Mouse (Mus musculus): ENCODE results near the gene Tdp1. TPM values are rescaled to one million over a fixed set of nuclear protein-coding genes. Genes with fewer than 3 reads are reported as not detected.
A peak's percentile ranks its signal among the peaks of the same experiment; 100 is the strongest.

Tdp1 gene
- polyA plus RNA-seq, 1 experiment from 2014 or later, result 80.6 TPM

- whole genome bisulfite sequencing, result 90% methylated on average over 12 of the region's 12 CpGs
- peaks cover 78% of the 10 kb centered on the region for H3K36me3 ChIP-seq (ENCODE audit: control insufficient read depth, insufficient read depth, low read length)
- H3K9me3 ChIP-seq (replicated peaks; ENCODE audit: control insufficient read depth, low read length), result no peaks in the 10 kb centered on the region
- no peak overlapping the region for H3K4me2 ChIP-seq (ENCODE audit: low read length)
- no peaks in the 10 kb centered on the region for H3K4me1 ChIP-seq (ENCODE audit: control insufficient read depth, insufficient read depth, low read length)
- no peak overlapping the region for H3K9ac ChIP-seq (ENCODE audit: low read length)
- no peaks in the 10 kb centered on the region for H3K27me3 ChIP-seq (replicated peaks; ENCODE audit: control insufficient read depth, insufficient read depth, low read length)
- H3K27ac ChIP-seq (ENCODE audit: low read depth, low read length), result no peak overlapping the region
- no peak for DNase-seq (ENCODE audit: low spot score)
- no peak overlapping the region for H3K4me3 ChIP-seq (ENCODE audit: low read depth, low read length)
- no peak for ATAC-seq
Observed at GRCm38 (mm10) chr12:99911466-99911865, 27.1 kb downstream of the Tdp1 start.

- H3K27me3 ChIP-seq (replicated peaks; ENCODE audit: control insufficient read depth, insufficient read depth, low read length), result no peaks in the 10 kb centered on the region
- H3K4me2 ChIP-seq (ENCODE audit: low read length), result no peak overlapping the region
- 87% methylated on average over 15 of the region's 15 CpGs for WGBS
- no peaks in the 10 kb centered on the region for H3K9me3 ChIP-seq (replicated peaks; ENCODE audit: control insufficient read depth, low read length)
- 0 out of 2 replicates have a peak, but pooled peaks cover 1% of the 10 kb centered on the region for H3K4me1 ChIP-seq (ENCODE audit: control insufficient read depth, insufficient read depth, low read length)
- H3K27ac ChIP-seq (ENCODE audit: low read depth, low read length), result no peak overlapping the region
- DNase-seq (ENCODE audit: low spot score) (no peak), ATAC-seq (no peak)
- H3K9ac ChIP-seq (ENCODE audit: low read length), result no peak overlapping the region
- H3K36me3 ChIP-seq (ENCODE audit: control insufficient read depth, insufficient read depth, low read length), result peaks cover 50% of the 10 kb centered on the region
- H3K4me3 ChIP-seq (ENCODE audit: low read depth, low read length), result no peak overlapping the region
Observed at GRCm38 (mm10) chr12:99917800-99918427, 33.6 kb downstream of the Tdp1 start.

GRCm38 (mm10) chr12:99919636-99920035 lies 35.3 kb downstream of the Tdp1 start:
- ATAC-seq, result no peak
- H3K4me3 ChIP-seq (ENCODE audit: low read depth, low read length), result no peak overlapping the region
- no peaks in the 10 kb centered on the region for H3K9me3 ChIP-seq (replicated peaks; ENCODE audit: control insufficient read depth, low read length)
- no peak overlapping the region for H3K4me2 ChIP-seq (ENCODE audit: low read length)
- WGBS, result 86% methylated on average over 3 of the region's 3 CpGs
- no peaks in the 10 kb centered on the region for H3K27me3 ChIP-seq (replicated peaks; ENCODE audit: control insufficient read depth, insufficient read depth, low read length)
- H3K27ac ChIP-seq (ENCODE audit: low read depth, low read length), result no peak overlapping the region
- peaks cover 40% of the 10 kb centered on the region for H3K36me3 ChIP-seq (ENCODE audit: control insufficient read depth, insufficient read depth, low read length)
- peaks cover 8% of the 10 kb centered on the region; the same call in 1 of the 2 replicates for H3K4me1 ChIP-seq (ENCODE audit: control insufficient read depth, insufficient read depth, low read length)
- H3K9ac ChIP-seq (ENCODE audit: low read length), result no peak overlapping the region
- DNase-seq (ENCODE audit: low spot score), result no peak

GRCm38 (mm10) chr12:99921045-99921444 lies 36.7 kb downstream of the Tdp1 start:
- Histone ChIP-seq H3K4me1 (ENCODE audit: control insufficient read depth, insufficient read depth, low read length) (peaks cover 8% of the 10 kb centered on the region; the same call in 1 of the 2 replicates), H3K4me3 (ENCODE audit: low read depth, low read length) (no peak overlapping the region), H3K9ac (ENCODE audit: low read length) (no peak overlapping the region), H3K27me3 (replicated peaks; ENCODE audit: control insufficient read depth, insufficient read depth, low read length) (no peaks in the 10 kb centered on the region), H3K27ac (ENCODE audit: low read depth, low read length) (no peak overlapping the region), H3K4me2 (ENCODE audit: low read length) (no peak overlapping the region), H3K9me3 (replicated peaks; ENCODE audit: control insufficient read depth, low read length) (no peaks in the 10 kb centered on the region), H3K36me3 (ENCODE audit: control insufficient read depth, insufficient read depth, low read length) (peaks cover 43% of the 10 kb centered on the region)
- 80% methylated on average over 3 of the region's 3 CpGs for WGBS
- ATAC-seq, result no peak
- DNase-seq (ENCODE audit: low spot score), result peak; percentile 33

- DNase-seq (ENCODE audit: low spot score), result peak; percentile 86
- H3K4me1 ChIP-seq (ENCODE audit: control insufficient read depth, insufficient read depth, low read length), result peaks cover 8% of the 10 kb centered on the region; the same call in 1 of the 2 replicates
Observed at GRCm38 (mm10) chr12:99923131-99923606, 38.9 kb downstream of the Tdp1 start.

GRCm38 (mm10) chr12:99923703-99924102 lies 39.4 kb downstream of the Tdp1 start:
- Histone ChIP-seq H3K4me3 (ENCODE audit: low read depth, low read length) (no peak overlapping the region), H3K27ac (ENCODE audit: low read depth, low read length) (peak overlapping the region; percentile 39), H3K9ac (ENCODE audit: low read length) (no peak overlapping the region; the same call in 1 of the 2 replicates), H3K4me2 (ENCODE audit: low read length) (no peak overlapping the region), H3K4me1 (ENCODE audit: control insufficient read depth, insufficient read depth, low read length) (peaks cover 8% of the 10 kb centered on the region; the same call in 1 of the 2 replicates), H3K9me3 (replicated peaks; ENCODE audit: control insufficient read depth, low read length) (no peaks in the 10 kb centered on the region), H3K27me3 (replicated peaks; ENCODE audit: control insufficient read depth, insufficient read depth, low read length) (no peaks in the 10 kb centered on the region), H3K36me3 (ENCODE audit: control insufficient read depth, insufficient read depth, low read length) (peaks cover 44% of the 10 kb centered on the region)
- DNase-seq (ENCODE audit: low spot score) (no peak), ATAC-seq (peak; percentile 54; the same call in 1 of the 2 replicates)
- 35% methylated on average over 5 of the region's 5 CpGs for WGBS

More at GRCm38 (mm10) chr12:99923131-99923606, 38.9 kb downstream of the Tdp1 start:
- Histone ChIP-seq H3K9me3 (replicated peaks; ENCODE audit: control insufficient read depth, low read length) (no peaks in the 10 kb centered on the region), H3K9ac (ENCODE audit: low read length) (no peak overlapping the region; the same call in 1 of the 2 replicates), H3K4me3 (ENCODE audit: low read depth, low read length) (no peak overlapping the region), H3K36me3 (ENCODE audit: control insufficient read depth, insufficient read depth, low read length) (peaks cover 46% of the 10 kb centered on the region), H3K27me3 (replicated peaks; ENCODE audit: control insufficient read depth, insufficient read depth, low read length) (no peaks in the 10 kb centered on the region), H3K4me2 (ENCODE audit: low read length) (no peak overlapping the region), H3K27ac (ENCODE audit: low read depth, low read length) (peak overlapping the region; percentile 39)
- WGBS, result 8% methylated on average over 5 of the region's 5 CpGs
- peak; percentile 87 for ATAC-seq

- no peak overlapping the region for H3K4me3 ChIP-seq (ENCODE audit: low read depth, low read length)
- H3K36me3 ChIP-seq (ENCODE audit: control insufficient read depth, insufficient read depth, low read length), result peaks cover 39% of the 10 kb centered on the region
- no peak overlapping the region for H3K9ac ChIP-seq (ENCODE audit: low read length)
- no peaks in the 10 kb centered on the region for H3K27me3 ChIP-seq (replicated peaks; ENCODE audit: control insufficient read depth, insufficient read depth, low read length)
- no peak overlapping the region for H3K27ac ChIP-seq (ENCODE audit: low read depth, low read length)
- H3K9me3 ChIP-seq (replicated peaks; ENCODE audit: control insufficient read depth, low read length), result no peaks in the 10 kb centered on the region
- no peak for ATAC-seq
- no peak for DNase-seq (ENCODE audit: low spot score)
- WGBS, result 90% methylated on average over 7 of the region's 7 CpGs
- H3K4me1 ChIP-seq (ENCODE audit: control insufficient read depth, insufficient read depth, low read length), result peaks cover 3% of the 10 kb centered on the region; the same call in 1 of the 2 replicates
- H3K4me2 ChIP-seq (ENCODE audit: low read length), result no peak overlapping the region
Observed at GRCm38 (mm10) chr12:99928311-99928710, 44.0 kb downstream of the Tdp1 start.

- WGBS, result 87% methylated on average over 1 of the region's 1 CpGs
- no peak for DNase-seq (ENCODE audit: low spot score)
Observed at GRCm38 (mm10) chr12:99929160-99929559, 44.8 kb downstream of the Tdp1 start.

GRCm38 (mm10) chr12:99932245-99932644 lies 47.9 kb downstream of the Tdp1 start:
- peaks cover 32% of the 10 kb centered on the region for H3K36me3 ChIP-seq (ENCODE audit: control insufficient read depth, insufficient read depth, low read length)
- no peak overlapping the region for H3K27ac ChIP-seq (ENCODE audit: low read depth, low read length)
- no peaks in the 10 kb centered on the region for H3K9me3 ChIP-seq (replicated peaks; ENCODE audit: control insufficient read depth, low read length)
- 92% methylated on average over 4 of the region's 4 CpGs for WGBS
- DNase-seq (ENCODE audit: low spot score), result no peak
- no peaks in the 10 kb centered on the region for H3K4me1 ChIP-seq (ENCODE audit: control insufficient read depth, insufficient read depth, low read length)
- no peak overlapping the region for H3K4me2 ChIP-seq (ENCODE audit: low read length)
- H3K9ac ChIP-seq (ENCODE audit: low read length), result no peak overlapping the region
- H3K4me3 ChIP-seq (ENCODE audit: low read depth, low read length), result no peak overlapping the region
- H3K27me3 ChIP-seq (replicated peaks; ENCODE audit: control insufficient read depth, insufficient read depth, low read length), result no peaks in the 10 kb centered on the region
- no peak for ATAC-seq

More at GRCm38 (mm10) chr12:99929160-99929559, 44.8 kb downstream of the Tdp1 start:
- H3K27ac ChIP-seq (ENCODE audit: low read depth, low read length), result no peak overlapping the region
- H3K4me3 ChIP-seq (ENCODE audit: low read depth, low read length), result no peak overlapping the region
- ATAC-seq, result no peak
- H3K4me2 ChIP-seq (ENCODE audit: low read length), result no peak overlapping the region
- H3K4me1 ChIP-seq (ENCODE audit: control insufficient read depth, insufficient read depth, low read length), result no peaks in the 10 kb centered on the region
- no peaks in the 10 kb centered on the region for H3K27me3 ChIP-seq (replicated peaks; ENCODE audit: control insufficient read depth, insufficient read depth, low read length)
- H3K36me3 ChIP-seq (ENCODE audit: control insufficient read depth, insufficient read depth, low read length), result peaks cover 39% of the 10 kb centered on the region
- no peaks in the 10 kb centered on the region for H3K9me3 ChIP-seq (replicated peaks; ENCODE audit: control insufficient read depth, low read length)
- H3K9ac ChIP-seq (ENCODE audit: low read length), result no peak overlapping the region

All from forebrain, embryonic 14.5 days (tissue).